Mouse (Mus musculus) embryo, embryonic 10.5 days (tissue): ENCODE data around the gene Lmx1b.
A peak's percentile ranks its signal among the peaks of the same experiment; 100 is the strongest.

Experiments
- DNase-seq: peaks from one replicate; pipeline ENCODE4 v3.0.0-alpha.2; 2015; ENCODE audit warnings: low spot score

The Lmx1b gene

DNA sequence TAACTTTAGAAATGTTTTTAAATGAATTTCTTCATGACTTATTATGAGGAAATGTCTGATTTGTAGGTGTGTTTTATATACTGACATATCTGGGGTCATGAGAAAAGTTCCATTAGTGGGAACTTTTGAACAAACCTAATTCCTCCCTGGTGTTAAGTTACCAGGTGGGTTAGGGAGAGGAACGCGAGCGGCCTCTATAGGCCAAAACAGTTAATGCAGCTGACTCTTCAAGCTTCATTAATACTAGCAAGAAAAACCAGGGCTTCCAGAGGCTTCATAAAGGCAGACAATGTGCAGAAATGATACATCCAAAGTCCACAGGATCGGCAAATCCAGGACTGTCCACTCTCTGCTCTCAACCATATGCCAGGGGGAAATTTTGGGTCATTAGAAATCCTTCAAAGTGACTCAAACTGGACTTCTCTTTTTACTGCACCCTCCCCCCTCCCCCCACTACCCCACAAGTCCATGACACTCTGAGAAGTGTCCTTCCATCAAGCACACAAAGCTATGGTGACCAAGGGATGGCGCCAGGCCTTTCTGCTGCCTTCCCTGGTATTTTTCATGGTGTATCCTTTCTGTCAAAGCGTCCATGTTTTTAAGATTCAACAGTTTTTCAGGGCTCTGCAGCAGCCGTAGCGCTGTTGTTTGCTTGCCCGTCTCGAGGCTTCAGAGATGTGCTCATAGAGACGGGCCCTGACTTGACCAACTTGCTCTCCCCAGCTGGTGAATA is 97.4 kb downstream of the Lmx1b start:
- peak; percentile 89 for DNase-seq

DNA sequence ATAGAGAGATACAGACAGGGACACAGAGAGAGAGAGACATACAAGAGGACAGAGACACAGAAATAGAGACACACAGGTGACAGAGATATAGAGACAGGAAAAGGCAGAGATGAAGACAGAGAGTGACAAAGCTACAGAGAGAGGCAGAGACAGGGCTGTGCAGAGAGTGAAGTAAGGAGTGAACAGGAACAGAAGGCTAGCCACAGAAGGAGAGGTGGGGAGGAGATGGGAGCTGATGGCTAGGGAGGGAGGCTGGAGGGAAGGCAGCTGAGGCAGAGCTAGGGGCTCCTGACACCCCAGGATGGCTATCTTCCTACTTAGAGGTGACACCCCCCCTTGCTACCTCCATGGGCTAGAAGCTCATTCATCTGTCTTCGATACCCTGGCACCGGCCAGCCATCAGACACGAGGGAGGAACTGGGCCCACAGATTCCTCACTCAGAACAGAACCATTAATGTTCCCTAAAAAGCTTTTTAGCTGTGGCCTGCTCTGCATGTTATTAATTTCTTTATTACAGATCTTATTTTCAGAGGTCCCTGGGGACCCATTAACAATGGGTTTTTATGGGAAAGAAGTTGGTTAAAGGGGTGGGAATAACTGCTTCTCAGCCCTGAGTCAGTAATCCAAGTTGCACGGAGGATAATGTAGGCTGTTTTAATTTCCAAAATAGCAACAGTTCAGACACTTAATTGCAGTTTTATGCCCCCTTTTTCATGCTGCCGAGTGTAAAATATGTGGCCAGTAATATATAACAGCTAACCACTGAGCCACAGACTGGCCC is 114.8 kb downstream of the Lmx1b start:
- DNase-seq = no peak

DNA sequence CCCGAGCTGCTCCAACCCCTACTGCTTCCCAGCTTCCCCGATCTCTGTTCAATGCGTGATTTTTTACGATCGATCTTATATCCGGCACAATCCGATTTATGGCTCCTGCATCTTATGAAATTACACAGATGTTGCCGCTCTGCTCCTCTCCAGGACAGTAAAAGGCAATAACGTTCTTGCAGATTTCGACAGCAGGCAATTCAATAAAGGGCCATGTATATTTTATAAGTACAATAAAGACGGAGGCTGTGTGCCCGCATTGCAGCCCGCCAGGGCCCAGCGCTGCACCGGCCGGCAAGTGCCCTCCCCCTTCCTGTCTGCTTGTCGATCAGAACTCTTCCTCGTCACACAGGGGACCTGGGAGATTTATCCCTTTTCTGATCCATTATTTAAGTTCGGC is 124.5 kb downstream of the Lmx1b start:
- no peak for DNase-seq

DNA sequence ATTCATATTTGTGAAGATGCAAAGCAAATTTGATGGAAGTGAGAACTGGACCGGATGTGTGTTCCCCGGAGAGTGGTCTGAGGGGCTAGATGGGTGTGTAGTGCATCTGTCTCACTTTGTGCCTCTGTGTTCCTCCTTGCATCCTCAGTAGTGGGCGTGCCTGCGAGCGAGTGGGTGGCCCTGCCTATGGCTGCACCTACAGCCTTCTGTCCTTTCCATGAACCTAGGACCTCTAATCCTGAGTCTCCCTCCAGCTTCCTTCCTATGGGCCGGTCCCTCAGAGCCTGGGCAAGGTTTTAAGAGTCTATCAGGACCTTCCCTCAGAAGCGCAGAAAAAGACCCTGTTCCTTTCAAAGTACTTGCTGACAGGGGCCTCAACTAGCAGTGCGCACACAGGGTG is 124.9 kb downstream of the Lmx1b start:
- no peak for DNase-seq
